Mouse (Mus musculus) forebrain, embryonic 11.5 days (tissue): Measurements from ENCODE around the gene 2210408I21Rik. TPM values are rescaled to one million over a fixed set of nuclear protein-coding genes. Genes with fewer than 3 reads are reported as not detected.

Experiments used
- ATAC-seq: fragments of 200-750 bp; cut with Nextera tagmentation; replicated peaks from 2 replicates; pipeline ENCODE4 v1.8.0; 2017; ENCODE audit warnings: moderate TSS enrichment; ENCODE audit not compliant: low FRiP score
- DNase-seq: peaks from one replicate; pipeline ENCODE4 v3.0.0-alpha.2; 2017; ENCODE audit warnings: low spot score
- H3K27ac ChIP-seq: fragments of 300-500 bp; sonication (generic); 2 replicates; pipeline ENCODE4 v1.5.1; 2014; ENCODE audit warnings: low read depth, low read length
- H3K27me3 ChIP-seq: fragments of 300-500 bp; sonication (generic); 2 replicates; pipeline ENCODE4 v1.6.1; 2014; ENCODE audit warnings: mild to moderate bottlenecking, low read length, mixed read lengths; ENCODE audit not compliant: control insufficient read depth, insufficient read depth
- H3K36me3 ChIP-seq: fragments of 300-500 bp; sonication (generic); 2 replicates; pipeline ENCODE4 v1.6.1; 2014; ENCODE audit warnings: mild to moderate bottlenecking, low read length, moderate library complexity, mixed read lengths; ENCODE audit not compliant: control insufficient read depth, insufficient read depth
- H3K4me1 ChIP-seq: fragments of 300-500 bp; sonication (generic); replicated peaks from 2 replicates; pipeline ENCODE4 v1.6.1; 2014; ENCODE audit warnings: low read length, mixed read lengths; ENCODE audit not compliant: control insufficient read depth, insufficient read depth
- H3K4me2 ChIP-seq: fragments of 300-500 bp; sonication (generic); 2 replicates; pipeline ENCODE4 v1.6.1; 2014; ENCODE audit warnings: low read depth, mild to moderate bottlenecking, low read length, moderate library complexity, mixed read lengths; ENCODE audit not compliant: severe bottlenecking
- H3K4me3 ChIP-seq: fragments of 300-500 bp; sonication (generic); 2 replicates; pipeline ENCODE4 v1.5.1; 2014; ENCODE audit warnings: low read depth, low read length
- H3K9ac ChIP-seq: fragments of 300-500 bp; sonication (generic); 2 replicates; pipeline ENCODE4 v1.6.1; 2014; ENCODE audit warnings: low read length
- H3K9me3 ChIP-seq: fragments of 300-500 bp; sonication (generic); 2 replicates; pipeline ENCODE4 v1.6.1; 2016; ENCODE audit warnings: low read length, mixed read lengths; ENCODE audit not compliant: control insufficient read depth
- WGBS: fragments of 180-500 bp; shearing (Covaris S2); extraction: QIAGEN DNeasy Blood & Tissue Kit; methylation state at CpG from one replicate; pipeline ENCODE4 v1.1.7; 2014; 5-methylcytosine and 5-hydroxymethylcytosine counted together
- polyA plus RNA-seq: library from polyadenylated mRNA; unstranded; fragments of >200 nt; fragmentation: Nextera tagmentation; extraction: Ambion mirVana; gene quantifications from 2 replicates; pipeline ENCODE4 v1.2.1, GENCODE M21; 2014

Gene 2210408I21Rik
- polyA plus RNA-seq, 1 experiment from 2014 or later: 14.2 TPM

DNA sequence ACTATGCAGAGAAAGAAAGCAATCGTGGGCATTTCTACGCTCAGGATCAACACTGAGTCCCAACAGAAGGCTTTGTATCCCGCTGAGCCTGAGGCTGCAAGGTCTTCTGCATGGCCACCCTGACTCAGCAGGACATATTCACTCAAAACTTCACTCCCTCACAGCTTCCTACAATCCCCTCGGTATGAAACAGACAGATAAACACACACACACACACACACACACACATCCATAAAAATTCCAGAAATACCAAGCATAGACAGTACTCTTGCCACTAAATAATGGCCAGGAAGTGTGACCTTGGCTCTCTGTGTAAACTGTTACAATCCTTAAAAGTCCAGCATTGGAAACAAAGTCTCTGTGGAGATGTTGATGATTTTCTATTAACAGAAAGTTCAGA, 458.7 kb downstream of the 2210408I21Rik start:
- H3K4me1 ChIP-seq: no peaks in the 10 kb centered on the region
- no peak overlapping the region for H3K9ac ChIP-seq
- DNase-seq (no peak), ATAC-seq (no peak)
- no peaks in the 10 kb centered on the region for H3K27me3 ChIP-seq
- H3K4me3 ChIP-seq: no peak overlapping the region
- no peak overlapping the region for H3K27ac ChIP-seq
- H3K4me2 ChIP-seq: no peak overlapping the region
- WGBS: 67% methylated on average over 4 of the region's 4 CpGs
- H3K9me3 ChIP-seq: no peaks in the 10 kb centered on the region
- no peaks in the 10 kb centered on the region for H3K36me3 ChIP-seq

DNA sequence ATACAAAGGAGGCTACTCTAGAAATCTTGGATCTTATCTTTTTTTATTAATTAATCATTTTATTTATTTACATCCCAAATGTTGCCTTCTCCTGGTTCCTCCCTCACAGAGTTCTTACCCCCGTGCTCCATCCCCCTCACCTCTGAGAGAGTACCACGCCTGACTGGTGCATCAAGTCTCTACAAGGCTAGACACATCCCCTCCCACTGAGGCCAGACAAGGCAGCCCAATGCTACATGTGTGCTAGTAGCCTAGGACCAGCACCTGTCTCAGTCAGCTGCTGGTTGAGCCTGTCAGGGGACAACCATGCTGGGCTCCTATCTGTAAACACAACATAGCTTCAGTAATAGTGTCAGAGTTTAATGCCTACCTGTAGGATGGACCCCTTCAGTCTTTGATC, 480.0 kb downstream of the 2210408I21Rik start:
- no peak overlapping the region for H3K4me3 ChIP-seq
- no peak overlapping the region for H3K27ac ChIP-seq
- ATAC-seq: no peak
- H3K9me3 ChIP-seq: no peaks in the 10 kb centered on the region
- no peaks in the 10 kb centered on the region for H3K4me1 ChIP-seq
- no peak overlapping the region for H3K4me2 ChIP-seq
- H3K36me3 ChIP-seq: no peaks in the 10 kb centered on the region
- 93% methylated on average over 2 of the region's 2 CpGs for WGBS
- H3K9ac ChIP-seq: no peak overlapping the region
- no peak for DNase-seq
- H3K27me3 ChIP-seq: no peaks in the 10 kb centered on the region

Other genes with a start within 250 kb of the 2210408I21Rik start
- 45.4 and 54.8 TPM in 2 replicates for gene Slf1, start 67 bp upstream of the 2210408I21Rik start, polyA plus RNA-seq